Mouse (Mus musculus): ENCODE data around the gene Sik3. TPM values are rescaled to one million over a fixed set of nuclear protein-coding genes. Genes with fewer than 3 reads are reported as not detected.

Gene Sik3
- total RNA-seq, 1 experiment from 2014 or later = 56.6 TPM

Other genes starting within 250 kb of the Sik3 start
- gene Cep164, start 184.1 kb upstream of the Sik3 start, total RNA-seq (2021) = 12.4 and 13.1 TPM in 2 replicates
- 25.2 and 25.6 TPM in 2 replicates for gene Bace1, start 174.2 kb upstream of the Sik3 start, total RNA-seq (2021)
- gene Pcsk7, start 106.3 kb upstream of the Sik3 start, total RNA-seq (2021) = 26.6 and 28.4 TPM in 2 replicates
- 39.0 and 40.0 TPM in 2 replicates for gene Rnf214, start 105.9 kb upstream of the Sik3 start, total RNA-seq (2021)
- gene Tagln, start 76.8 kb upstream of the Sik3 start, total RNA-seq (2021) = 57.9 and 85.1 TPM in 2 replicates
- 177 and 178 TPM in 2 replicates for gene Sidt2, start 57.6 kb upstream of the Sik3 start, total RNA-seq (2021)
- gene Pafah1b2, start 130 bp upstream of the Sik3 start, total RNA-seq (2021) = 132 and 135 TPM in 2 replicates
- gene Apoa1, start 215.8 kb downstream of the Sik3 start, total RNA-seq (2021) = 163 and 2,505 TPM in 2 replicates
- gene Apoc3, start 222.8 kb downstream of the Sik3 start, total RNA-seq (2021) = 9.9 and 222 TPM in 2 replicates
- 0.86 and 4.1 TPM in 2 replicates for gene Apoa4, start 227.9 kb downstream of the Sik3 start, total RNA-seq (2021)